In genomic region chr2:32608778-32609435, GRCm38 (mm10) we compare ENCODE assay signal across 8 mouse cellular contexts. TPM values are rescaled to one million over a fixed set of nuclear protein-coding genes. Genes with fewer than 3 reads are reported as not detected.
DNase-seq lines count a peak whose midpoint lies in the region; ATAC-seq and TF ChIP-seq lines count a peak whose summit lies in the region.

No protein-coding gene starts in this region.

- peak overlapping the region; percentile 60 for H3K4me3 ChIP-seq in cerebellum, adult 2 months (replicated peaks; ENCODE audit: insufficient read depth, low read depth, low read length)
- no peak overlapping the region for H3K4me3 ChIP-seq in thymus, adult 2 months (ENCODE audit: control insufficient read depth, insufficient read depth, low read length)
- peak overlapping the region; percentile 61 to 70 for H3K4me3 ChIP-seq in liver, embryonic 14.5 days (ENCODE audit: insufficient read depth in 1 of 2, low read depth in 2 of 2, low read length in 2 of 2)

- WGBS in cerebellum, adult 2 months, result 59% methylated on average over 18 of the region's 18 CpGs
- 73% methylated on average over 18 of the region's 18 CpGs for WGBS in thymus, adult 2 months
- 46% methylated on average over 18 of the region's 18 CpGs for WGBS in liver, embryonic 14.5 days (ENCODE audit: insufficient replicate concordance)

- no peaks in the 10 kb centered on the region for H3K36me3 ChIP-seq in thymus, adult 2 months (ENCODE audit: control insufficient read depth, insufficient read depth, low read length)
- H3K36me3 ChIP-seq in liver, embryonic 14.5 days (replicated peaks; ENCODE audit: control insufficient read depth, insufficient read depth, low read depth), result no peaks in the 10 kb centered on the region

- no peak for TF ChIP-seq CTCF in cerebellum, adult 2 months (IDR thresholded peaks at IDR 0.05; ENCODE audit: borderline replicate concordance, insufficient read depth, low read depth, low read length)
- TF ChIP-seq CTCF in thymus, adult 2 months (IDR thresholded peaks at IDR 0.05; ENCODE audit: borderline replicate concordance, control insufficient read depth, extremely low read depth, insufficient read depth, low read length, poor library complexity), result no peak
- TF ChIP-seq CTCF in liver, embryonic 14.5 days (IDR thresholded peaks at IDR 0.05; ENCODE audit: low read depth), result no peak

- peak; percentile 45; the same call in 1 of the 2 replicates for ATAC-seq in liver, embryonic 14.5 days (ENCODE audit: insufficient read depth)
- no peak for ATAC-seq in erythroid progenitor cell, adult 5-6 weeks (replicated peaks; ENCODE audit: low FRiP score, poor library complexity, severe bottlenecking)

- TF ChIP-seq EP300 in liver, embryonic 14.5 days (IDR thresholded peaks at IDR 0.05; ENCODE audit: low read depth), result no peak

- no peaks in the 10 kb centered on the region for H3K27me3 ChIP-seq in cerebellum, adult 2 months (ENCODE audit: control insufficient read depth, insufficient read depth, low read length)
- H3K27me3 ChIP-seq in thymus, adult 2 months (ENCODE audit: control insufficient read depth, insufficient read depth, low read length), result peaks cover 13% of the 10 kb centered on the region
- no peaks in the 10 kb centered on the region for H3K27me3 ChIP-seq in liver, embryonic 14.5 days (ENCODE audit: control insufficient read depth, insufficient read depth, low read length)

- peak overlapping the region; percentile 89 for H3K4me2 ChIP-seq in liver, embryonic 14.5 days (ENCODE audit: low read depth)

- H3K4me1 ChIP-seq in cerebellum, adult 2 months (ENCODE audit: control insufficient read depth, insufficient read depth, low read length), result peaks cover 3% of the 10 kb centered on the region; the same call in 1 of the 2 replicates
- H3K4me1 ChIP-seq in thymus, adult 2 months (replicated peaks; ENCODE audit: control insufficient read depth, insufficient read depth, low read length), result peaks cover 23% of the 10 kb centered on the region
- peaks cover 13 to 32% of the 10 kb centered on the region in 2 experiments for H3K4me1 ChIP-seq in liver, embryonic 14.5 days (replicated peaks; ENCODE audit: control insufficient read depth in 2 of 2, insufficient read depth in 2 of 2, low read length in 1 of 2)

- TF ChIP-seq POLR2A in cerebellum, adult 2 months (IDR thresholded peaks at IDR 0.05; ENCODE audit: borderline replicate concordance, insufficient read depth, low read length), result no peak
- no peak for TF ChIP-seq POLR2A in thymus, adult 2 months (IDR thresholded peaks at IDR 0.05; ENCODE audit: control insufficient read depth, extremely low read depth, insufficient read depth, low read length, poor library complexity)

- H3K27ac ChIP-seq in cerebellum, adult 2 months (ENCODE audit: insufficient read depth, low read length), result 0 out of 2 replicates have a peak overlapping the region, but pooled peaks have one; percentile 9
- no peak overlapping the region for H3K27ac ChIP-seq in thymus, adult 2 months (ENCODE audit: control insufficient read depth, insufficient read depth, low read length)
- H3K27ac ChIP-seq in liver, embryonic 14.5 days, result peak overlapping the region; percentile 48

- no peaks in the 10 kb centered on the region for H3K9me3 ChIP-seq in liver, embryonic 14.5 days (ENCODE audit: control insufficient read depth, low read length)

- DNase-seq in cerebellum, adult 2 months, result peak in 1 of 2 experiments; percentile 32
- DNase-seq in cerebellum, postnatal 10 days, result no peak
- DNase-seq in thymus, postnatal 0 days (ENCODE audit: low spot score), result peak; percentile 47
- no peak for DNase-seq in thymus, adult 2 months
- no peak for DNase-seq in liver, embryonic 14.5 days (ENCODE audit: low read depth in 3 of 3, low spot score in 3 of 3)
- peak; percentile 60 for DNase-seq in testis, postnatal 14 days (ENCODE audit: low spot score)
- no peak for DNase-seq in layer of hippocampus, adult 8-10 months (ENCODE audit: low spot score in 2 of 2)

- H3K9ac ChIP-seq in liver, embryonic 14.5 days (replicated peaks), result peak overlapping the region; percentile 61

RNA-seq across cellular contexts. Expression of gene St6galnac6, which starts 9.4 kb away (rescaled TPM):
- 89.5 TPM in 2 replicates for polyA plus RNA-seq in cerebellum, adult 2 months (2012; rRNA removed)
- polyA plus RNA-seq in thymus, postnatal 0 days (2015; fragmentation: Nextera tagmentation; extraction: Ambion mirVana), result 5.5 and 5.7 TPM in 2 replicates
- polyA plus RNA-seq in thymus, adult 2 months (2012; rRNA removed), result 18.1 and 25.9 TPM in 2 replicates
- 9.9 and 14.3 TPM in 2 replicates for polyA plus RNA-seq in liver, embryonic 14.5 days (2012; rRNA removed)
- 3.2 and 4.4 TPM in 2 replicates for polyA plus RNA-seq in liver, embryonic 14.5 days (2014; fragmentation: Nextera tagmentation; extraction: Ambion mirVana)
- total RNA-seq in layer of hippocampus, adult 8-10 months (2022), result 100 to 1,000 TPM; 110 to 144 (median 116) TPM
- total RNA-seq in erythroid progenitor cell, adult 5-6 weeks (2015; ENCODE audit: low replicate concordance), result not detected in 2 replicates
- 0.64 and 3.9 TPM in 2 replicates for total RNA-seq in erythroid progenitor cell, adult 5-6 weeks (2017; ENCODE audit: low replicate concordance)

RNA-seq across cellular contexts. Expression of gene Ak1, which starts 12.7 kb away (rescaled TPM):
- 127 and 132 TPM in 2 replicates for polyA plus RNA-seq in cerebellum, adult 2 months (2012; rRNA removed)
- polyA plus RNA-seq in thymus, postnatal 0 days (2015; fragmentation: Nextera tagmentation; extraction: Ambion mirVana), result 2.0 and 2.4 TPM in 2 replicates
- polyA plus RNA-seq in thymus, adult 2 months (2012; rRNA removed), result 3.6 and 23.5 TPM in 2 replicates
- 0.34 and 0.37 TPM in 2 replicates for polyA plus RNA-seq in liver, embryonic 14.5 days (2012; rRNA removed)
- 0.44 and 0.59 TPM in 2 replicates for polyA plus RNA-seq in liver, embryonic 14.5 days (2014; fragmentation: Nextera tagmentation; extraction: Ambion mirVana)
- total RNA-seq in layer of hippocampus, adult 8-10 months (2022), result 100 to 1,000 TPM; 116 to 131 (median 119) TPM
- total RNA-seq in erythroid progenitor cell, adult 5-6 weeks (2015; ENCODE audit: low replicate concordance), result 0.84 TPM in 1 of 2 replicates, not detected in the other
- total RNA-seq in erythroid progenitor cell, adult 5-6 weeks (2017; ENCODE audit: low replicate concordance), result not detected in 2 replicates

RNA-seq across cellular contexts. Expression of gene St6galnac4, which starts 22.0 kb away (rescaled TPM):
- polyA plus RNA-seq in cerebellum, adult 2 months (2012; rRNA removed), result 91.4 and 101 TPM in 2 replicates
- polyA plus RNA-seq in thymus, postnatal 0 days (2015; fragmentation: Nextera tagmentation; extraction: Ambion mirVana), result 24.3 and 25.3 TPM in 2 replicates
- polyA plus RNA-seq in thymus, adult 2 months (2012; rRNA removed), result 29.3 and 34.1 TPM in 2 replicates
- 5.4 and 5.6 TPM in 2 replicates for polyA plus RNA-seq in liver, embryonic 14.5 days (2012; rRNA removed)
- 6.2 and 6.8 TPM in 2 replicates for polyA plus RNA-seq in liver, embryonic 14.5 days (2014; fragmentation: Nextera tagmentation; extraction: Ambion mirVana)
- total RNA-seq in layer of hippocampus, adult 8-10 months (2022), result 10 to 100 TPM; 36.1 to 48.6 (median 40.3) TPM
- 2.9 and 3.8 TPM in 2 replicates for total RNA-seq in erythroid progenitor cell, adult 5-6 weeks (2015; ENCODE audit: low replicate concordance)
- 2.3 and 2.4 TPM in 2 replicates for total RNA-seq in erythroid progenitor cell, adult 5-6 weeks (2017; ENCODE audit: low replicate concordance)

RNA-seq across cellular contexts. Expression of gene 9430097D07Rik, which starts 33.4 kb away (rescaled TPM):
- polyA plus RNA-seq in cerebellum, adult 2 months (2012; rRNA removed), result 0.59 and 0.60 TPM in 2 replicates
- polyA plus RNA-seq in thymus, postnatal 0 days (2015; fragmentation: Nextera tagmentation; extraction: Ambion mirVana), result 0.08 TPM in 1 of 2 replicates, not detected in the other
- polyA plus RNA-seq in thymus, adult 2 months (2012; rRNA removed), result not detected in 2 replicates
- polyA plus RNA-seq in liver, embryonic 14.5 days (2012; rRNA removed), result not detected in 2 replicates
- polyA plus RNA-seq in liver, embryonic 14.5 days (2014; fragmentation: Nextera tagmentation; extraction: Ambion mirVana), result 0.06 TPM in 1 of 2 replicates, not detected in the other
- total RNA-seq in layer of hippocampus, adult 8-10 months (2022), result under 1 TPM; 0.23 to 0.74 (median 0.40) TPM
- total RNA-seq in erythroid progenitor cell, adult 5-6 weeks (2015; ENCODE audit: low replicate concordance), result not detected in 2 replicates
- total RNA-seq in erythroid progenitor cell, adult 5-6 weeks (2017; ENCODE audit: low replicate concordance), result 0.90 TPM in 1 of 2 replicates, not detected in the other

RNA-seq across cellular contexts. Expression of gene Pip5kl1, which starts 34.3 kb away (rescaled TPM):
- 25.2 and 28.4 TPM in 2 replicates for polyA plus RNA-seq in cerebellum, adult 2 months (2012; rRNA removed)
- 0.28 and 0.31 TPM in 2 replicates for polyA plus RNA-seq in thymus, postnatal 0 days (2015; fragmentation: Nextera tagmentation; extraction: Ambion mirVana)
- polyA plus RNA-seq in thymus, adult 2 months (2012; rRNA removed), result 0.92 and 1.1 TPM in 2 replicates
- 0.11 TPM in 2 replicates for polyA plus RNA-seq in liver, embryonic 14.5 days (2012; rRNA removed)
- polyA plus RNA-seq in liver, embryonic 14.5 days (2014; fragmentation: Nextera tagmentation; extraction: Ambion mirVana), result not detected in 2 replicates
- 1 to 10 TPM; 4.0 to 5.2 (median 4.5) TPM for total RNA-seq in layer of hippocampus, adult 8-10 months (2022)
- not detected in 2 replicates for total RNA-seq in erythroid progenitor cell, adult 5-6 weeks (2015; ENCODE audit: low replicate concordance)
- total RNA-seq in erythroid progenitor cell, adult 5-6 weeks (2017; ENCODE audit: low replicate concordance), result not detected in 2 replicates

Comparison
In these comparisons a context has a peak if more than half of its experiments do, and no peak if none do; other contexts are left out.
1. DNase-seq: peak in thymus, postnatal 0 days (single experiment) and testis, postnatal 14 days (single experiment); none in cerebellum, postnatal 10 days (0 of 2), thymus, adult 2 months (single experiment), liver, embryonic 14.5 days (0 of 3) and layer of hippocampus, adult 8-10 months (0 of 2).